Mouse (Mus musculus) testis, postnatal 10 days (tissue): Measurements from ENCODE around the gene 4930544D05Rik.
"Not testable (repeated sequence)": the region's sequence is repeated elsewhere in the genome, so short reads cannot be mapped to it uniquely, and the experiment has no call there.

Experiments
- DNase-seq: peaks from one replicate; pipeline ENCODE4 v3.0.0; 2021; ENCODE audit warnings: low spot score

Gene 4930544D05Rik

GRCm38 (mm10) chr11:70615516-70616093 lies at the start of gene 4930544D05Rik:
Gene 4930544D05Rik, plus strand, starts transcription at chr11:70615848.
- no peak for DNase-seq

DNA sequence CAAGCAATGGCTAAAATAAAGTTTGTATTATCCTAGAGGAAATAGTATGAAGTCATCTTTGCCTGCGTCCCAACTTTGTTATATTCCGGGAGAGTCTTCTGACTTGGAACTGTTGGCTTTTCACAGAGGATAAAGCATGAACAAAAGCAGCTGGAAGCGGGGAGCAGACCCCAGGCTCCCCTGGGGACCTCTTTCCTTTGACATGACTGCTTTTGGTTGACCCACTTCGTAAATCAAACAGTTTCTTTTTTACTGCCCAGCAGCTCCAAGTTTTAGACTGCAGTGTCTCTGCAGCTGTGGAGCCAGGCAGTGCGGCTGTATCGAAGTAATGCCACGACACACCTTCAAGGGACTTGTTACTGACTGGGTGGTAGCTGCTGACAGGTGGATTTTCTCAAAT lies 49.1 kb upstream of the 4930544D05Rik start:
- DNase-seq, result no peak

DNA sequence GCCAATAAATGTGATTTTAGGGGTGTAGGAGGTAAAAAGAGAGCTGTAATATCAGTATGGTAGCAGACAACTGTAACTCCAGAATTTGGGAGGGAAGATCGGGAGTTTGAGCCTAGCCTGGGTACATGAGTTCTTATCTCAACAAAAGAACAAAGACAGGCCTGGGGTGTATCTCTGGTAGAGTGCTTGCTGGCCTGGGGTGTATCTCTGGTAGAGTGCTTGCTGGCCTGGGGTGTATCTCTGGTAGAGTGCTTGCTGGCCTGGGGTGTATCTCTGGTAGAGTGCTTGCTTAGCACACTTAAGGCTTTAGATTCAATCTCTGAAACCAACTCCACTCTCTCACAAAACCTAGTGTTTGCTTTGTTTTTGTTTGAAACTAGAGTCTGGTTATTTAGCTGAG lies 45.0 kb upstream of the 4930544D05Rik start:
- DNase-seq, result not testable (repeated sequence)

DNA sequence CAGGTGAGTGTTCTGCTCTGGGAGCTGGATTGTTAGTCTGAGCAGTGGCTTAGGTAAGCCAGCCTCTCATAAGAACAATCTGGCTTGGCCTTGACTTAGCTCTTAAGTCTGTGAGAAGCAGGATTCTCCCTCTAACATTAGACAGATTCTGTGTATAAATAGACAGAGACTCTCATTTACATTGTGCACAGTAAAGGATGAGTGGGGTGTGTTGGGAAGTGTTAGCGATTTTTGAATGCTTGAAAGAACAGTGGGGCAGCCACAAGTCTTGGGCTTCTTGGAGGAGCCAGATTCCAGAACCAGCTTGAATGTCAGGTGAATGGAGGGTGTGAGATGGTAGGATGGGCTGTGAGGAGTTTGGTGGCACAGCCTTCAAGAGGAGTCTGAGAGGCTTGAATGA lies 44.0 kb upstream of the 4930544D05Rik start:
- DNase-seq, result no peak

GRCm38 (mm10) chr11:70572348-70572902 lies 43.2 kb upstream of the 4930544D05Rik start:
- DNase-seq, result no peak

DNA sequence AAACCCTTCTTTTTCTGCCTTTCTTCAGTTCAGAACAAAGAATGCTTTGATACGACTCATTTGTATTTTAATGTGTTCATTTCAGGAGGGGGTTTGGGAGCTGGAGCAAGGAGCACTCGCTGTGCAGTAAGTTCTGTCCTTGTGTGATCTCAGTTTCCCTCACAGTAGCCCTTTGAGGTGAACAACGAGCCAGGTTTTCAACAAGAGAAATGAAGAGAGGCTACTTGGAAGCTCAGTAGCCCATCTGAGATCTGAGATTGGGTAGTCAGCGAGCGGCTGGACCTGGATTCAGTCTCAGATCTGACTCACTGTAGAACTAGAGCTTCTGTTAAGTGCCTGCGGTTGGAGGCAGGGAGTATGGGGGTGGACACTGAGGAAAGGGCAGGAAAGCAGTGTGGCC lies 41.8 kb upstream of the 4930544D05Rik start:
- DNase-seq, result no peak

GRCm38 (mm10) chr11:70577201-70577600 lies 38.4 kb upstream of the 4930544D05Rik start:
- no peak for DNase-seq

DNA sequence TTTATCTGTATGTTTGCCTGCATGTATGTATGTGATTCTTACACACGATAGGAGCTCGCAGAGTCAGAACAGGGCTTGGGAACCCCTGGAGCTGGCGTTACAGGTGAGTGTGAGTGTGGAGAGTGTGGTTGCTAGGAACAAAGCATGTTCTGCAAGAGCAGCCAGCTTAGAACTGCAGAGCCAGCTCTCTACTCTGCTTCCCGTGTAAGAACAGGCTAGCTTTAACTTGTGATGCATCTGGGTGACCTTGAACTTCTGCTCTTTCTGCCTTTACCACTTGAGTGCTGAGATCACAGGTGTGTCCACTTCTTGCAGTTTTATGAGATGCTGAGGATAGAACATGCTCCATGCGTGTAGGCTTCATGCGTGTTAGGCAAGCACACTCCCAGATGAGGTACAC lies 36.7 kb upstream of the 4930544D05Rik start:
- no peak for DNase-seq

- DNase-seq, result no peak
Observed at GRCm38 (mm10) chr11:70579710-70580357, 35.8 kb upstream of the 4930544D05Rik start.

- no peak for DNase-seq
Observed at GRCm38 (mm10) chr11:70580358-70580720, 35.3 kb upstream of the 4930544D05Rik start.

- DNase-seq, result no peak
Observed at GRCm38 (mm10) chr11:70580921-70581320, 34.7 kb upstream of the 4930544D05Rik start.

GRCm38 (mm10) chr11:70582196-70582595 lies 33.5 kb upstream of the 4930544D05Rik start:
- DNase-seq, result no peak

- DNase-seq, result no peak
Observed at GRCm38 (mm10) chr11:70583022-70583714, 32.5 kb upstream of the 4930544D05Rik start.

- DNase-seq, result no peak
Observed at GRCm38 (mm10) chr11:70583775-70584174, 31.9 kb upstream of the 4930544D05Rik start.

DNA sequence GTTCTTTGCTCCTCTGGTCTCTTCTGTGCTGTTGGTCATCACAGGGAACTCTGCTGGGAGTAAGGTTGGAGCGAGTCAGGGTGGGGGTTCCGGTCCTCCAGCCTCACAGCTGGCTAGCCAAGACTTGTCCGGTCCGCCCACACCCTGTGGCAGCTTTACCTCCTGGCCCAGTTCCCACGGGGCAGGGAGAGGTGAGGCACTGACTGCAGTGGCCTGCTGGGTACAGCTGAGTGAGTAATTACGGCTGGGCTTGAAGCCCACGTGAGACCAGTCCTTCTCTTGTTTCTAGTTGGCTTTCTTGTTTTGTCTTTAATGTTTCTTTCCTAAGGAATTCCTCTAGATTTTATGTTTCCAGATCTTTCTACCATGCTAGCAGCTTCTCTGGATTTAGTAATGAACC lies 30.2 kb upstream of the 4930544D05Rik start:
- peak; percentile 52 for DNase-seq

- no peak for DNase-seq
Observed at GRCm38 (mm10) chr11:70586261-70586660, 29.4 kb upstream of the 4930544D05Rik start.

DNA sequence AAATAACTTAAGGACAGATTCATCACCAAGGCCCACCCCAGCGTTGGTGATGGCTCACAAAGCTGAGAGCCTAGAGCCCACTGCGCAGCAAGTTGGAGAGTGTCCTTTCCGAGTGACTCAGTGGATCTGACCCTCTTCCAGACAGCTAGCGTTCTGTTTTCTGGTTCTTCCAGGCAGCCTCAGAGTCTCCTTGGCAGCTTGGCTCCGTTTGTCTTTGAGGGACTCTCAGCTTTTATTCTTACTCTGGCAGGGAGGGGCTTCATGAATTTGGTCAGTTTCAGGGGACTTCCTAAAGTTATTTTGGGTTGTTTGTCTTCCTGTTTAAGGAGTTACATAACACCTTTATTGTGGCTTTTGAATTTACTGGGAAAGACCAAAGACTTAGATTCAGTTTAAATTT lies 28.7 kb upstream of the 4930544D05Rik start:
- no peak for DNase-seq

- no peak for DNase-seq
Observed at GRCm38 (mm10) chr11:70591733-70592132, 23.9 kb upstream of the 4930544D05Rik start.

DNA sequence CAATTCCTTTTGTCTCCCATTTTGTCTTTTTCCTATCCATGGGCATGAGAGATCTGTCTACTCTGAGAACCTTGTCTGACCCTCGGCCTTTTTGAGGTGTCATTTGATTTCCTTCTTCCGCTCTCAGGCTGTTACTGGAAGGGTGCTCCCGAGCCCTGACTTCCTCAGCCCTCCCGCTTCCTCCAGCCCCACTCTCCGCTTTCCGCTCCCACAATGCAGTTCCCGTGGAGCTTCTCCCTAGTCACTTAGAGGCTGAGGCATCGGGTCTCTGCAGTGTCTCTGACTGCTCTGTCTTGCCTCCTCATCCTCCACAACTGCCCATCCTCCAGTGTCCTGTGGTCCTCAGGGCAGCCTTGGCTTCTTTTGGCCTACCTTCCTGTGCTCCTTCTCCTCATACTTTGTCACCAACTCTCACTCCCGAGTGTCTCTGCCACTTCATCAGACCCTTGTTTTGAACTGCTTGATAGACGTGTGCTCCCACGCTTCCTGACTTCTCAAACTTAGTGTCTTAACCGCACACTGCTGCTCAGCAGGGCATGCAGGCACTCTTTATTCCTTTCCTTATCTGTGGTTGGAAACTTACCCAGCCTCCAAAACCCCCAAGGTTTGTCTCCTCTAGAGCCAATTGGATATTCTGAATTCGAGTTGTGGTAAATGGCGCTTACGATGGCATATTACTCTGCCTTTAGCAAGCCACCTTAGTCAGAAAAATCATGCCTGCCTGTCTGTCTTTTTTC lies 21.2 kb upstream of the 4930544D05Rik start:
- DNase-seq, result no peak

DNA sequence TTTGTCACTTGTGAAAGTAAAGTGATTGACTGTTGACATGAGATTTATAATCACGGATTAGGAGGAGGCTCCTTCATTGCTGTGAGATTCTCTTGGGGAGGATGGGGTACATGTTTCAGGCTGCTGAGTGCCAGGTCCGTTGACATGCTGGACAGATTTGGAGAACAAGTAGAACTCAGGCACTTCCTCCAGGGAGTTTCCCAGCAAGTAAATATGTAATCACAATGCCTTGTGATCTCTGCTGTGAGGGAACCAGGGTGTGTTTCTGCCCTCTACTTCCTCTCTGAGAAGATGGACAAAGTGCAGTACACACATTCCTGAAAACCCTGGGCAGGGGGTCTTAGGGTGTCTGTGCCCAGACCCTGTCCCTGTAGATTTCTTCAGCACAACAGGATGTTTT lies 20.0 kb upstream of the 4930544D05Rik start:
- no peak for DNase-seq

GRCm38 (mm10) chr11:70596094-70596493 lies 19.6 kb upstream of the 4930544D05Rik start:
- DNase-seq, result no peak

- DNase-seq, result no peak
Observed at GRCm38 (mm10) chr11:70597301-70597700, 18.3 kb upstream of the 4930544D05Rik start.
